In genomic region chr13:113693383-113693782, GRCm38 (mm10) we compare ENCODE assay signal across 9 mouse cellular contexts. TPM values are rescaled to one million over a fixed set of nuclear protein-coding genes. Genes with fewer than 3 reads are reported as not detected.
DNase-seq lines count a peak whose midpoint lies in the region; ATAC-seq lines count a peak whose summit lies in the region.
"Had no signal": no experiment of that assay in that cellular context is flagged by ENCODE, and none has a peak within 500 bp of the region (broad histone marks: within the 10 kb centered on the region; RNA-seq: fewer than 3 reads in every experiment).

No protein-coding gene starts in this region.

- peak; percentile 81 to 86 for ATAC-seq in hematopoietic stem cell, adult 5-6 weeks (replicated peaks in 1 of 2; ENCODE audit: insufficient read depth in 1 of 2, low FRiP score in 2 of 2, low TSS enrichment in 1 of 2, low read depth in 1 of 2, poor library complexity in 2 of 2, severe bottlenecking in 2 of 2)
- ATAC-seq in neural tube, embryonic 11.5 days (ENCODE audit: insufficient read depth, low FRiP score, low TSS enrichment) = peak; percentile 53; the same call in 1 of the 2 replicates

- peak; percentile 9 to 16 for DNase-seq in right cerebral cortex, postnatal 36 days (ENCODE audit: low spot score in 2 of 2)
- no peak for DNase-seq in right cerebral cortex, postnatal 14 days
- DNase-seq in T-cell, adult 2 months (ENCODE audit: low spot score) = peak; percentile 38
- peak; percentile 54 for DNase-seq in cerebellum, adult 9-10 months
- peak; percentile 33 to 43 for DNase-seq in left cerebral cortex, postnatal 36 days (ENCODE audit: low spot score in 2 of 2)
- DNase-seq in neural tube, embryonic 11.5 days (ENCODE audit: low spot score) = peak; percentile 48

- H3K4me2 ChIP-seq in neural tube, embryonic 11.5 days (ENCODE audit: low read depth) = no peak overlapping the region
- H3K4me2 ChIP-seq: heart, embryonic 13.5 days; neural tube, embryonic 13.5 days had no signal

- H3K27me3 ChIP-seq in neural tube, embryonic 11.5 days (ENCODE audit: control insufficient read depth, insufficient read depth, low read length) = no peaks in the 10 kb centered on the region
- H3K27me3 ChIP-seq: heart, embryonic 13.5 days; neural tube, embryonic 13.5 days had no signal

- no peak overlapping the region for H3K9ac ChIP-seq in neural tube, embryonic 11.5 days (ENCODE audit: low read length)
- H3K9ac ChIP-seq: heart, embryonic 13.5 days; neural tube, embryonic 13.5 days had no signal

- WGBS in neural tube, embryonic 11.5 days = 22% methylated on average over 6 of the region's 6 CpGs

- no peaks in the 10 kb centered on the region for H3K36me3 ChIP-seq in neural tube, embryonic 11.5 days (ENCODE audit: control insufficient read depth, insufficient read depth, low read length)
- H3K36me3 ChIP-seq: heart, embryonic 13.5 days; neural tube, embryonic 13.5 days had no signal

- no peak overlapping the region for H3K4me3 ChIP-seq in neural tube, embryonic 11.5 days (ENCODE audit: low read depth, low read length)
- H3K4me3 ChIP-seq: heart, embryonic 13.5 days; neural tube, embryonic 13.5 days had no signal

- intact Hi-C loops in left cerebral cortex, postnatal 36 days (cut with DNase I) = loop anchor here (2.0 kb wide), 2 partner anchors 101 to 173 kb away; partner anchors contain the start of gene Arl15

- H3K4me1 ChIP-seq in neural tube, embryonic 11.5 days (ENCODE audit: control insufficient read depth, insufficient read depth, low read length) = no peaks in the 10 kb centered on the region

- no peaks in the 10 kb centered on the region for H3K9me3 ChIP-seq in neural tube, embryonic 11.5 days (ENCODE audit: control insufficient read depth, low read length)
- H3K9me3 ChIP-seq: neural tube, embryonic 13.5 days had no signal

- no peak overlapping the region for H3K27ac ChIP-seq in neural tube, embryonic 11.5 days (ENCODE audit: low read depth, low read length)
- H3K27ac ChIP-seq: heart, embryonic 13.5 days; neural tube, embryonic 13.5 days had no signal

RNA-seq across cellular contexts. Expression of gene Hspb3, which starts 29.9 kb away (rescaled TPM):
- not detected in 2 replicates for total RNA-seq in hematopoietic stem cell, adult 5-6 weeks (2017)
- 1 to 10 TPM; 9.1 to 9.6 TPM for total RNA-seq in left cerebral cortex, postnatal 36 days (2021)
- 0.32 and 0.41 TPM in 2 replicates for polyA plus RNA-seq in neural tube, embryonic 11.5 days (2014; fragmentation: Nextera tagmentation; extraction: Ambion mirVana)

Comparison
In these comparisons a context has a peak if more than half of its experiments do, and no peak if none do; other contexts are left out.
1. RNA of gene Hspb3, which starts 29.9 kb away (total RNA-seq): 9.1 to 9.6 TPM in left cerebral cortex, postnatal 36 days; not detected in hematopoietic stem cell, adult 5-6 weeks; every median in the first group is over 10 times any median in the second.